Mouse (Mus musculus): ENCODE measurements at regions not wholly inside any gene's neighbourhood (a gene's known extent, or its start where the extent isn't known, plus 50 kb on each side); places are given as distances from the start of the nearest gene placed in this dataset.
A peak's percentile ranks its signal among the peaks of the same experiment; 100 is the strongest.

DNA sequence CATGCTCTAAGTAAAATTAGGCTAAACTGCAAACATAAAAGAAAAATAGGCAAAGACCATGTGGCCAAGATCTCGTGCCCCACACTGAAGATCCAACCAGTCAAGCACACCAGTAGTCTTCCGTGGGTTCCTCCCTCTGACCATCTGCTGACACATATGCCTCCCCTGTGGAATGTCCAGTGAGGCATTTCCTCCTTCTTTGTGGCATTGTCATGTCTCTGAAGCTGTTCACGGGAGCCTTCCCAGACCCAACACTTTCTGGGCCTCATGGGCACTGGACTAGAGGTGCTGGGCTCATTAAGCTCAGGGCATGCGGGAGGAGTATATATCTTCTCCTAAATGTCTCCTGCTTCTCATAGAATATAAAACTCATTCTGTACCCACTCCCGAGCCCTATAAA lies 237.3 kb upstream of the Hes1 start:
- no peak for ATAC-seq (replicated peaks; ENCODE audit: low FRiP score)
- Histone ChIP-seq H3K4me2 (no peak overlapping the region), H3K9me3 (ENCODE audit: control insufficient read depth, low read length) (peaks cover 4% of the 10 kb centered on the region; the same call in 1 of the 2 replicates), H3K4me1 (replicated peaks; ENCODE audit: control insufficient read depth, insufficient read depth, low read length) (no peaks in the 10 kb centered on the region), H3K27me3 (replicated peaks; ENCODE audit: control insufficient read depth, insufficient read depth, low read length) (no peaks in the 10 kb centered on the region), H3K9ac (ENCODE audit: low read depth, low read length) (no peak overlapping the region), H3K36me3 (ENCODE audit: control insufficient read depth, insufficient read depth, low read length) (no peaks in the 10 kb centered on the region), H3K4me3 (ENCODE audit: low read depth, low read length) (no peak overlapping the region), H3K27ac (ENCODE audit: low read depth, low read length) (no peak overlapping the region)
- DNase-seq (ENCODE audit: low spot score): no peak
- 74% methylated on average over 5 of the region's 5 CpGs for WGBS

DNA sequence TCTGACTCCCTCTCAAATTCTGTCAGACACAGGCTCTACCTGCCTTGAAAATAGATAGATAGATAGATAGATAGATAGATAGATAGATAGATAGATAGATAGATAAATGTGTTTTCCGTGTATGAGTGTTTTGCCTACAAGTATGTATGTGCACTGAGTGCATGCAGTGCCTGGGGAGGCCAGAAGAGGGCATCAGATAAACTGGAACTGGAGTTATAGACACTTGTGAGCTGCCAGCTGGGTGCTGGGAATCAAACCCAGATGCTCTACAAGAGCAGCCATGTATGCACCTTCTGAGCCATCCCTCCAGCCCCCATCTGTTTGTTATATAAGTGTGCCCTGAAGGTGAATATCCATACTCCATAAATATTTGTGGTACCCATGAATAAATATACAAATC lies 236.4 kb upstream of the Hes1 start:
- Histone ChIP-seq H3K9me3 (ENCODE audit: control insufficient read depth, low read length) (peaks cover 4% of the 10 kb centered on the region; the same call in 1 of the 2 replicates), H3K4me3 (ENCODE audit: low read depth, low read length) (no peak overlapping the region), H3K36me3 (ENCODE audit: control insufficient read depth, insufficient read depth, low read length) (no peaks in the 10 kb centered on the region), H3K9ac (ENCODE audit: low read depth, low read length) (no peak overlapping the region), H3K4me2 (no peak overlapping the region), H3K4me1 (replicated peaks; ENCODE audit: control insufficient read depth, insufficient read depth, low read length) (no peaks in the 10 kb centered on the region), H3K27ac (ENCODE audit: low read depth, low read length) (no peak overlapping the region), H3K27me3 (replicated peaks; ENCODE audit: control insufficient read depth, insufficient read depth, low read length) (no peaks in the 10 kb centered on the region)
- no peak for DNase-seq (ENCODE audit: low spot score)
- WGBS: 90% methylated on average over 1 of the region's 1 CpGs
- no peak for ATAC-seq (replicated peaks; ENCODE audit: low FRiP score)

DNA sequence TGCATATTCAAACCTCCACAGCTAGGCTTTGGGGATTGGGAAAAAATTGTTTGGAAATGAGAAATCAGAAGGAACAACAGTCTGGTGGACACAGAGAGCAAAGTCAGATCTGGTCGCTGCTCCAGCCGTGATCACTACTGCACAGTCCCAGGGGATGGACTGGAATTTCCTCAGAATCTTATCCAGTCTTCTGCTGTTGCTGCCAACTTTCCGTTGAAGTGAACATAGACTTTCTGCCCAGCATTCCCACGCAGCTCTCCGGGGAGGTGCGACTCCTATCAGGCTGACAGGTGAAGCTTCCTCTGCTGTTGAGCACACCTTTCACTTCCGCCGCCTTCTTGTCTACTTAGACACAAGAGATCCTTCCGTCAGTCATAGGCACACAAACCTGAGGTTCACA lies 234.7 kb upstream of the Hes1 start:
- H3K9me3 ChIP-seq (ENCODE audit: control insufficient read depth, low read length): peaks cover 4% of the 10 kb centered on the region; the same call in 1 of the 2 replicates
- 0 out of 2 replicates have a peak, but pooled peaks cover 4% of the 10 kb centered on the region for H3K4me1 ChIP-seq (replicated peaks; ENCODE audit: control insufficient read depth, insufficient read depth, low read length)
- H3K36me3 ChIP-seq (ENCODE audit: control insufficient read depth, insufficient read depth, low read length): no peaks in the 10 kb centered on the region
- no peak for DNase-seq (ENCODE audit: low spot score)
- no peak for ATAC-seq (replicated peaks; ENCODE audit: low FRiP score)
- 86% methylated on average over 9 of the region's 9 CpGs for WGBS
- H3K4me3 ChIP-seq (ENCODE audit: low read depth, low read length): no peak overlapping the region
- H3K27ac ChIP-seq (ENCODE audit: low read depth, low read length): no peak overlapping the region
- no peak overlapping the region for H3K9ac ChIP-seq (ENCODE audit: low read depth, low read length)
- H3K27me3 ChIP-seq (replicated peaks; ENCODE audit: control insufficient read depth, insufficient read depth, low read length): no peaks in the 10 kb centered on the region
- no peak overlapping the region for H3K4me2 ChIP-seq

DNA sequence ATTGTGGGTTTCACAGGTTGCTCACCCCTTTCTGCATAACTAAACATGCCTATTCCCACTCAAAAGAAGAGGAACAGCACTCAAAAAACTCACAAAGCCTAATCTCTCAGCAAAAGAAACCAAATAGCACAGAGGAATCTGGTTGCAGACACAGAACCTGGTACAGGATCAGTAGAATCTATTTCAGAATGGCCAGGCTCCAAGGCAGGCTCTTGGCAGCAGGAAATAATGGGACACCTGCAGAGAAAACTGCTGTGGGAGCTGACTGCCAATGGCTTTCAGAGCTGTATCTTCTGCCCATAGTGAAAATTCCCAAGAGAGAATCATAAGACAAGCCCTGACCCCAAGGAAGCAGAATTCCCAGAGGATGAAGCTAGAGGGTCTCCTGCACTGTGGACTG lies 234.1 kb upstream of the Hes1 start:
- no peak overlapping the region for H3K4me3 ChIP-seq (ENCODE audit: low read depth, low read length)
- 0 out of 2 replicates have a peak, but pooled peaks cover 4% of the 10 kb centered on the region for H3K4me1 ChIP-seq (replicated peaks; ENCODE audit: control insufficient read depth, insufficient read depth, low read length)
- H3K36me3 ChIP-seq (ENCODE audit: control insufficient read depth, insufficient read depth, low read length): no peaks in the 10 kb centered on the region
- no peak overlapping the region for H3K9ac ChIP-seq (ENCODE audit: low read depth, low read length)
- H3K27me3 ChIP-seq (replicated peaks; ENCODE audit: control insufficient read depth, insufficient read depth, low read length): no peaks in the 10 kb centered on the region
- no peak overlapping the region for H3K4me2 ChIP-seq
- DNase-seq (ENCODE audit: low spot score) (no peak), ATAC-seq (replicated peaks; ENCODE audit: low FRiP score) (no peak)
- H3K27ac ChIP-seq (ENCODE audit: low read depth, low read length): no peak overlapping the region
- peaks cover 4% of the 10 kb centered on the region; the same call in 1 of the 2 replicates for H3K9me3 ChIP-seq (ENCODE audit: control insufficient read depth, low read length)

DNA sequence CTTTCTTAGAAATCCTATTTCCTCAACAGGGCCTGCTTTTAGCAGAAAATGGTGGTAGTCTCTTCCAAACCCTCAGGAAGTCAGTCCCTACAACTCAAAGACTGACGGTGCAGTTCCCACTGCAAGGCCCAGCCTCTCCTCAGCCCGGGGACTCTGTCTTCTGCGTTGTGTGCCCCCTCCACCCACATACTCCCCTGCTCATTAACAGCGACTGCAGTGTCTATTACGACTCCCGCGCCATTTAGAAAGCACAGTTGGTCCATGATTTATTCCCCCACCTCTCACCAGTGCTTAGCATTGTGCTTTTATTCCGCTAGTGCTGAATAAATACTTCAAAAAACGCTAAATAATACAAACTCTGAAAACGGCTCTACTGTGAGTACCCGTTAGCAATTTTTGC lies 230.9 kb upstream of the Hes1 start:
- H3K4me1 ChIP-seq (replicated peaks; ENCODE audit: control insufficient read depth, insufficient read depth, low read length): 0 out of 2 replicates have a peak, but pooled peaks cover 4% of the 10 kb centered on the region
- H3K27me3 ChIP-seq (replicated peaks; ENCODE audit: control insufficient read depth, insufficient read depth, low read length): no peaks in the 10 kb centered on the region
- 70% methylated on average over 11 of the region's 11 CpGs for WGBS
- H3K27ac ChIP-seq (ENCODE audit: low read depth, low read length): no peak overlapping the region
- no peak overlapping the region for H3K4me2 ChIP-seq
- no peak for ATAC-seq (replicated peaks; ENCODE audit: low FRiP score)
- no peak overlapping the region for H3K9ac ChIP-seq (ENCODE audit: low read depth, low read length)
- no peaks in the 10 kb centered on the region for H3K9me3 ChIP-seq (ENCODE audit: control insufficient read depth, low read length)
- no peak for DNase-seq (ENCODE audit: low spot score)
- H3K36me3 ChIP-seq (ENCODE audit: control insufficient read depth, insufficient read depth, low read length): no peaks in the 10 kb centered on the region
- H3K4me3 ChIP-seq (ENCODE audit: low read depth, low read length): no peak overlapping the region

DNA sequence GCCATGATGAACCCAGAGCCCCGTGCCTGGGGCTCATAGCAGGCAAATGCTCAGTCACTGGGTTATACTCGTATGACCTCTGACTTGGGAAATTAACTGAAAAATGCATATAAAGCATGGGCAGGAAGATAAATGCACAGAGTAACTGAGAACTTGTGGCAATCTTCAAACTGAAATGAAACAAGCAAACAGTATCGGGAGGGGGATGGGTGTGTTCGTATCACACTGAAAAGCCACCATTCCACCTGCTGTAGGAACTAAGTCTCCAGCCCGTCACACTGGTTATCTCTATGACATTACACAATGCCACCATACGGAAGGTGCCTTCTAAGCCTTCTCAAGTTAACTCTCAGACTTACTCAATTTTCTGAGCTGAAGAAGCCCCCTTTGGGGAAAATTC lies 230.3 kb upstream of the Hes1 start:
- no peak for DNase-seq (ENCODE audit: low spot score)
- Histone ChIP-seq H3K27ac (ENCODE audit: low read depth, low read length) (no peak overlapping the region), H3K4me1 (replicated peaks; ENCODE audit: control insufficient read depth, insufficient read depth, low read length) (peaks cover 4% of the 10 kb centered on the region; the same call in 1 of the 2 replicates), H3K27me3 (replicated peaks; ENCODE audit: control insufficient read depth, insufficient read depth, low read length) (no peaks in the 10 kb centered on the region), H3K9me3 (ENCODE audit: control insufficient read depth, low read length) (no peaks in the 10 kb centered on the region), H3K4me3 (ENCODE audit: low read depth, low read length) (no peak overlapping the region), H3K36me3 (ENCODE audit: control insufficient read depth, insufficient read depth, low read length) (no peaks in the 10 kb centered on the region), H3K4me2 (no peak overlapping the region), H3K9ac (ENCODE audit: low read depth, low read length) (no peak overlapping the region)
- peak; percentile 78 for ATAC-seq (replicated peaks; ENCODE audit: low FRiP score)
- 52% methylated on average over 6 of the region's 6 CpGs for WGBS

DNA sequence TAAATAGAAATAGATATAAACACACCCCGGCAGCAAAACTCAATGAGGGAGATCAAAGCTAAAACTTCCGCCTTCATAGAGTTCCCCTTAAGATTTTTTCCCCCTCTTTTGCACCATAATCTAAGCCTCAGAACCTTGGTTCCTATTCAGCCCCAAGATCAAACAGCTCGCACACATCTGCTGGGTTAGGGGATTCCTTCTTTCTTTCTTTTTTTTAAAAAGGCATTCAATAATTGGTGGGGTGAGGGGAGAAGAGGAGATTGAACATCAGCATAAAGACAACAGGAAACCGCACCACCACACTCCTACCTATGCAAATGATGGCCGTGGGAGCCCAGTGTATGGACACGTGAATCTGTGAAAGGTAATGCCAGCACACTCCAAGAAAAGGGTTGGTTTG lies 229.5 kb upstream of the Hes1 start:
- 71% methylated on average over 6 of the region's 6 CpGs for WGBS
- no peak for DNase-seq (ENCODE audit: low spot score)

DNA sequence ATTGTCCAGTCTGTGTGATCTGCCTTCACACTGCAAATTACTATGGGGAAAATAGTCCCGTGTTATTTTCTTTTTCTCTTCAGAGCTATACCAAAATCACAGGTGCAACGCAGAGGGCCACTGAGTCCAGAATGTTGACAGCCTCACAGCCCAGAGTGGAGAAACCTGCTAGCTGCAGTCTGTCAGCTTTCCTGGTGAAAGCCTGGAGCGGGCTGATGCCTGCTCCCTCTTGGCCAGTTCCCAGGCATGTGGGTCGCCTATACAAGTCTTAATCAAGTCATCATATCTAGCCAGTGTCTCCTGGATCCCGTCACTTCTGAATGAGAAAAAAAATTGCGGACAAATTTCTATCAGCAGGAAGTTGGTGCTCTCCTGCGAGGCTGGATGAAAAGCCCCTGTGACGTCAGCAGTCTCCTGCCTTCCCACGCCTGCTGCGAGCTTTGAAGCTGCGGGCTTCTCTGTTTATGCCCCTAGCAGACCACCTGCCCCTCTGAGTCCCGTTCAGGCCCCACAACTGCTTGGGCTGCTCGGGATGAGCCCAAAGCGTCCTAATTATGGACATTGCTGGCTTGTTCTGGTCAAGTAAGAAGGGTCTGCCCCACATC lies 227.1 kb upstream of the Hes1 start:
- peaks cover 21% of the 10 kb centered on the region for H3K4me1 ChIP-seq (replicated peaks; ENCODE audit: control insufficient read depth, insufficient read depth, low read length)
- H3K9me3 ChIP-seq (ENCODE audit: control insufficient read depth, low read length): no peaks in the 10 kb centered on the region
- ATAC-seq (replicated peaks; ENCODE audit: low FRiP score) (no peak), DNase-seq (ENCODE audit: low spot score) (no peak)
- no peaks in the 10 kb centered on the region for H3K27me3 ChIP-seq (replicated peaks; ENCODE audit: control insufficient read depth, insufficient read depth, low read length)
- no peak overlapping the region for H3K9ac ChIP-seq (ENCODE audit: low read depth, low read length)
- no peak overlapping the region for H3K4me3 ChIP-seq (ENCODE audit: low read depth, low read length)
- WGBS: 25% methylated on average over 14 of the region's 14 CpGs
- no peak overlapping the region for H3K27ac ChIP-seq (ENCODE audit: low read depth, low read length)
- H3K36me3 ChIP-seq (ENCODE audit: control insufficient read depth, insufficient read depth, low read length): no peaks in the 10 kb centered on the region
- peak overlapping the region; percentile 26 for H3K4me2 ChIP-seq

More for the DNA sequence above, 229.5 kb upstream of the Hes1 start:
- no peaks in the 10 kb centered on the region for H3K27me3 ChIP-seq (replicated peaks; ENCODE audit: control insufficient read depth, insufficient read depth, low read length)
- no peak overlapping the region for H3K9ac ChIP-seq (ENCODE audit: low read depth, low read length)
- H3K9me3 ChIP-seq (ENCODE audit: control insufficient read depth, low read length): no peaks in the 10 kb centered on the region
- ATAC-seq (replicated peaks; ENCODE audit: low FRiP score): no peak
- H3K4me3 ChIP-seq (ENCODE audit: low read depth, low read length): no peak overlapping the region
- H3K36me3 ChIP-seq (ENCODE audit: control insufficient read depth, insufficient read depth, low read length): no peaks in the 10 kb centered on the region
- H3K27ac ChIP-seq (ENCODE audit: low read depth, low read length): no peak overlapping the region
- H3K4me1 ChIP-seq (replicated peaks; ENCODE audit: control insufficient read depth, insufficient read depth, low read length): peaks cover 11% of the 10 kb centered on the region
- H3K4me2 ChIP-seq: no peak overlapping the region

DNA sequence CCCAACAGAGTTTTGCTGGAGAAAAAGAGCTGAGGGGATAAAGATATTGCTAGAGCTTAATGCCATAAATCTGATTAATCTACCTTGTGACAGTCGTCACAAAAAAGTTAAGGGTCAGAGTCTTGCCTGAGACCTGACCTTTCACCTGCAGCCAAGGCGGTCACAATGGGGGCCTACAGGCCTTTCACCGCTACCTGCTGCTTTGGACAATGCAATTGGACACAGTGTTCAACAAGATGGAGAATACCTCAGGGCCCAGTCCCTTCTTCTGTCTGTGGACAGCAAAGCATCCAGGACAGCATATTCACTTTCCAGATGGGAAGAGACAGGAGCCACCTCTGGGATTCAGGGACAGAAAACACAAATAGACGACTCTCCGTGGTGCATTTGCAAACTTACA lies 226.3 kb upstream of the Hes1 start:
- Histone ChIP-seq H3K27me3 (replicated peaks; ENCODE audit: control insufficient read depth, insufficient read depth, low read length) (no peaks in the 10 kb centered on the region), H3K4me1 (replicated peaks; ENCODE audit: control insufficient read depth, insufficient read depth, low read length) (peaks cover 21% of the 10 kb centered on the region)
- DNase-seq (ENCODE audit: low spot score): no peak

More for the DNA sequence above, 226.3 kb upstream of the Hes1 start:
- Histone ChIP-seq H3K36me3 (ENCODE audit: control insufficient read depth, insufficient read depth, low read length) (no peaks in the 10 kb centered on the region), H3K9ac (ENCODE audit: low read depth, low read length) (no peak overlapping the region), H3K27ac (ENCODE audit: low read depth, low read length) (no peak overlapping the region), H3K4me2 (no peak overlapping the region), H3K9me3 (ENCODE audit: control insufficient read depth, low read length) (no peaks in the 10 kb centered on the region), H3K4me3 (ENCODE audit: low read depth, low read length) (no peak overlapping the region)
- no peak for ATAC-seq (replicated peaks; ENCODE audit: low FRiP score)
- WGBS: 87% methylated on average over 5 of the region's 5 CpGs

Data from liver, embryonic 11.5 days (tissue).